Mouse (Mus musculus) embryo, embryonic 10.5 days (tissue): ENCODE results near the gene Olfr1325.
"Not testable (repeated sequence)": the region's sequence is repeated elsewhere in the genome, so short reads cannot be mapped to it uniquely, and the experiment has no call there.

ENCODE experiments used
- DNase-seq: peaks from one replicate; pipeline ENCODE4 v3.0.0-alpha.2; 2015; ENCODE audit warnings: low spot score

The Olfr1325 gene

DNA sequence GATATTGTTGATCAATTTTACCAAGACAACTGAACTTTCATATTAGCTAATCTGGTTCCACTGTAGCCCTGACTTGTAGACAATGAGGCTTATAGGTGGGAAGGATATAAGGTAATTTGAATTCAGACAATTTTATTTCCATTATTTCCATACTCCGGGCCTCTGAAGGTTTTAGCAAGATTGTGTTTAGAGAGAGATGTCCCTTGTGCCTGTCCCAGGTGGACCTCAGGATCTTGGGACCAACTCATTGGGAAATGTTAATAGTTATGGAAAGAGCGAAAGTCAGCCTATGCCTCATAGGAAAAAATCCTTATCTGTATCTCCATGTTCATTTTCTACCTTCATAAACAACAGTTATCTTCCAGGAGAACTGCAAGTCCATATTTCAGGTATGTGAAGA lies at the start of gene Olfr1325:
TSS of gene Olfr1325 (plus strand) at position 301 of the 400 bp plus-strand sequence.
- DNase-seq = no peak

DNA sequence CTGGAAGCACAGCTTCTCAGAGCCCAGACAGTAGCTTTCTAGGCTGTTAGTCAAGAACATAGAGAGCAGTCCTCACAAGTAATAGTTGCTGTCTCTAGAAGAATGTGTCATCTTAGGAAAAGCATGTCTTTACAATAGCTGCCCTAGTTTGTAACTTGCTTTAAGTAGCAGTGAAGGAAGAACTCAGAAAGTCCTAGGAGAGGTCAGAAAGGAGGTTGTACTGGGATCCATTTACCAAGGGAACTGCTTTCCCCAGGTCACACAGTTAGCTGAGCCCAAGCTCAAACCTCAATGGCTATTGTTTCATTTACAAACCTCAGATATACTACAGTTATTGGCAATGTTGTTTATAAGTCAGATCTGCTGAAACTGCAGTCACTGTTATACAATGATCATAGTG lies 17.7 kb upstream of the Olfr1325 start, which contains the start of gene Olfr1326-ps1:
TSS of gene Olfr1326-ps1 (minus strand) at position 101 of the 400 bp plus-strand sequence.
- DNase-seq = no peak

GRCm38 (mm10) chrX:74645466-74646323 lies 53.2 kb downstream of the Olfr1325 start, which contains the start of gene Gm5640:
Gene Gm5640, minus strand, starts transcription at chrX:74645635.
- peak; percentile 0 for DNase-seq

GRCm38 (mm10) chrX:74646393-74646792 lies 53.9 kb downstream of the Olfr1325 start:
- not testable (repeated sequence) for DNase-seq
